Mouse (Mus musculus) adrenal gland (tissue): Measurements from ENCODE around the gene Itsn1.

ENCODE experiments used
- intact Hi-C: fragments of 180-260 bp; cut with DNase I; formaldehyde crosslinking; loops from one replicate; pipeline ENCODE4 v1.15.1; 2025

Itsn1 gene

DNA sequence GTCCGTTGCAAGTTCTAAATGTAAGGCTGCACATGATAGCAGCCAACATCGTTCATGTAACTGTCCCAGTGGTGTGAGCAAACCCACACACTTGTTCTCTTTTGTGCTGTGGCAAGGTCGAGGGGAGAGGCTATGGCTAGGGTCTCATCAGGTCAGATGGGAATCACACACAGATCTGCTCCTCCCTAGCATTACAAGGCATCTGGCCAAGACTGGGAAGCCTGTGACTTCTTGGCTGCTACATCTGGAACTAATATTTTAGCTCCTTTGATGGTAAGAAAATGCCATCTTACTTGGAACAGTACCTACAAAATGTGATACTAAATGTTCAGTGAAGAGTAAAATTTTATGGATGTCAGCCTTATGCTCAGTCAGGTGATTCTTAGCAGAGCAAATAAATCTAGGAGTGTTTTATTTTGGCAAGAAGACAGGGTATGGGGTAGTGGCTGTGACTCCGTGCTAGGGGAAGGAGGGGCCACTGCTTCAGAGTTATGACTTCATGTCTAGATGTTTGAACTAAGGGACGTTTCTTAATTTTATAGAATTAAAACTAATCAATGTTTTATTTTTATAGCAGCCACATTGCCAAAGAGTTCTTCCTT is 73.5 kb downstream of the Itsn1 start:
- intact Hi-C loops, result no loop called here

DNA sequence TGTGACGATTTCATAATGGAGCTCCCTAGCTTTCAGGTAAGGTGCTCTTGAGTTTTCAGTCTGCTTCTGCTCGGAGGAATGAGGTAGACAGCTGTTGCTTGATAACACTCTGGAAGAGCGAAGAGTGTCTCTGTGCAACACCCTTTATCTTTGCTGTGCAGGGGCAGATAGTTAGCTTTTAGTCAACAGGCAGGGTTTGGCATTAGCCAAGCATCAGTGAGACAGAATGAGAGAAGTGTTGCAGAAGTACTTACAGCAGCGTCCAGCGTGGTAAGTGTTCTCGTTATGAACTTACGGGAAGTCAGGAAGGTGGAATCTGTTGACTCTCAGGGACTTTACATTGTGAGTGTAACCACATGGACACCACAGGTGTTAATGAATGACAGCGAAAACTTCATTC is 75.3 kb downstream of the Itsn1 start:
- intact Hi-C loops, result no loop called here

DNA sequence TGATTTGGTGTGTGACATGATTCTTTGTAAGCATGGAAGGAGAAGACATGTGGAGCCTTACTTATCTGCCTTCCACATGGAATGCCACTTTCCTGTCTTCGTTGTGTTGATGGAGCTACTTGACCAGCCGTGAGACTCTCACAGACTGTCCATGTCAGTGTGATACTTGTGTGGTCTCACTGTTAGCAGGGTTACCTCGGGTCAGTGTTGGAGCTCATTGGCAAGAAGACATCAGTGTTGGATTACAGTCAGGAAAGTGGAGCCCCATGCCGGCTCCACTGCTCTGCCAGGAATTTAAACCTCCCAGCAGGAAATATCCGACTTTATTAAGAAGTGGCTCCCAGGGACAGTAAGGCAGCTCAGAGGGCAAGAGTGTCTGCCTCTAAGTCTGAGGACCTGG is 75.8 kb downstream of the Itsn1 start:
- intact Hi-C loops, result loop anchor here (5.0 kb wide), 1 partner anchor 78 kb away; the partner anchor contains the start of genes Cryzl1 and Itsn1

DNA sequence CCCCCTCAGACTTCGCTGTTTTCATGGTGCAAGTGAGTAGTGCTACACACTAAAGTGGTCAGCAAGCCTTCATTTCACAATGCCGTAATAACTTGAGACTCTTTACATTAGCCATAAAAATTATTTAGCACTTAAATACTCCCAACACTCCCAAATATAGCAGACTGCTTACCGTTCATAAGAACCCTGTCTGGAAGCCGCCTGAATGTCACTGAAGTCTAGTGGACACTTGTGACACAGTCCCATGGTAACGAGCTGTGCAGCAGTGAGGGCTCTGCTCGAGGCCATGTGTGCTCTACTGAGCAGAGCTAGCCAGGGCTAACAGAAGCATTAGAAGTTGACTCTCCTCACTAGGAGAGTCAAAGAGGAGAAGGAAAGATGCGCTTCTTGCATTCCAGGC is 81.2 kb downstream of the Itsn1 start:
- intact Hi-C loops, result no loop called here

DNA sequence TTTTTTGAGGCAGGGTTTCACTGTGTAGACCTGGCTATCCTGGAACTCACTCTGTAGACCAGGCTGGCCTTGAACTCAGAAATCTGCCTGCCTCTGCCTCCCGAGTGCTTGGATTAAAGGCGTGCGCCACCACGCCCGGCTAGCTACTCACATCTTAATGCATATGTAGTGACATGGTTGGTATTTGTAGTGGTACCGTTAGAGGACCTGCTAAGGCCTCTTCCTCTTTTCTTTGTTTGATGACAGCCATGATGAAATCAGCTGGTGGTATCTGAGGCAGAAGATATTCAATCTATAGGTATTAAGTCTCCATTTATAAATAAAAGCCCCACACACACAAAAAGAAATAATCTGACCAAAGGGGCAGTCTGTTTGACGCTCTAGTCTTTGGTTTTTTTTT is 82.3 kb downstream of the Itsn1 start:
- intact Hi-C loops, result no loop called here

DNA sequence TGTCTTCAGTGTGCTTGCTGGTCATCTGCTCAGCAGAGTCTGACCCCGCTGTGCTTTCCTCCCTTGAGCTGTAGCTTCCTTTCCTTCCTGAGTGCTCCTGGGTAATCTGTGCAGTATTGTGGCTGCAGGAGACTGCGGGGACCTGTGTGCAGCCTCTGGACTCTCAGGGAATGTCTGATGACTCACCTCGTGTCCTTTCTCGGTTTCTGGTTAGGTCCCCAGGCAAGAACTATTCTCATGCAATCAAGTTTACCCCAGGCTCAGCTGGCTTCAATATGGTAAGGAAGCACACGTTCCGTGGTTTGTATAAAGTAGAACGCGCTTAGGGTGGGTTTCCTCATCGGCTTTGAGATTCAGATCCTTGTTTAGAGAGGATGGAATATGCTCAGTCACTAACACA is 82.8 kb downstream of the Itsn1 start:
- intact Hi-C loops, result no loop called here

DNA sequence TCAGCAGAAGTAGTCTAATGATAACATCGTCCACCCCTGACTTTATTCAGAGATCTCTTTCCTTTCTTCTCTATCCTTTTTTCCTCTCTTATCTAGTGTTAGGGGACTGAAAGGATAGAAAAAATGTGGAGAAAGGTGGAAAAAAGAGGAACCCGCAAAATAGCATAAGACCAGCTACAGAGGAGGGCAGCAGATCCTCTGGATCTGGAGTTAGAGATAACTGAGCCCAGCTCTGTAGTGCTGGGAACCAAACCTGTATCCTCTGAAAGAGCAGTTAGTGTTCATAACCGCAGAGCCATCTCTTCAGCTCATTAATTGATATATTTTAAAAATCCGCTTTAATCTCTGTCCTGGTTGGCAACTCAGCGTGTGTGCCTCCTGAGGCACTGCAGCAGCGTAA is 84.5 kb downstream of the Itsn1 start:
- intact Hi-C loops, result no loop called here

DNA sequence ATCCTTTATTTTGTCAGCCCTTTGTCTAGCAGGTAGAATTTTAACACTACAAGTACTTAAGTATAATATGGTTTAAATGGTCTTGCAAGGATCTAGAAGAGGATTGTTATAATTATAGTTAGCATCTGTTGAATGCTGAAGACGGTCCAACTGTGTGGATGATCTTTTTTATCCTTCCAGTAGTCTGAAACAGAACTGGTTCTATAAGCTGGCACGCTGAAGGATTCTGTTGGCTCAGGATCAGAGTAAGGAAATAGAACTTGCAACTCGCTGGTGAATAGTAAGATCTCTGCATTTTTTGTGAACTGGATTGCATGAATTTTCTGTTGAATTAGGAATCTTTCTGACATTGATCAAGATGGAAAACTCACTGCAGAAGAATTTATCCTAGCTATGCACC is 86.0 kb downstream of the Itsn1 start:
- intact Hi-C loops, result no loop called here

DNA sequence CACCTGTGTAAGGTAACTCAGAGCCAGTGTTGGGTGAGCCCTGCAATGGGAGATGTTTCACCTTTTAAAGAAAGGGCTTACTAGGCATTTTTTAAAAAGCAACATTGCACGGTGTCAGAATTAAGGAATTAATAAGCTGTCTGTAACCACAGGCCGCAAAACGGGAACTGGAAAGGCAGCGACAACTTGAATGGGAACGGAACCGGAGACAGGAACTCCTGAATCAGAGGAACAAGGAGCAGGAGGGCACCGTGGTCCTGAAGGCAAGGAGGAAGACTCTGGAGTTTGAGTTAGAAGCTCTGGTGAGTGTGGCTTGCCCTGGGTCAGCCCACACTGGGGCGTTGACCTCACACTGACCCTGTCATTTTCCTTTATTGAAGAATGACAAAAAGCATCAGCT is 91.2 kb downstream of the Itsn1 start:
- intact Hi-C loops, result no loop called here

DNA sequence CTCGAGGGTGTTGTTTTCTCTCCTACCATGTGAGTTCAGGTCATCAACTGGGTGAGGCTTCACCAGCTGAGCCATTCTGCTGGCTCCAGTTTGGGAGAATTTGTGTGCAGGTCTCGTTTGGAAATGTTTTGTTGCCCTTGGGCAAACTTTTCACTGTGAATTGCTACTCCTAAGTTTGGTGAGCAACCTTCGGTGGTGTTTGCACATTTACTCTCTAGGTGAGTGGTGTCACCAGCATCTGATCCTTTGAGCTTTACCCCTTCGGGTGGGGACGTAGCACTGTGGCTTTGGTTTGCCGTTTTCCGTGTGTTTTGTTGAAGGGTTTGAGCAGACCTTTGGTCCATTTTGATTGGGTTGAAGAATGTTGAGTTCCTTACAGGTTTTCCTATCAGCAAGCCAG is 93.2 kb downstream of the Itsn1 start:
- intact Hi-C loops, result no loop called here

DNA sequence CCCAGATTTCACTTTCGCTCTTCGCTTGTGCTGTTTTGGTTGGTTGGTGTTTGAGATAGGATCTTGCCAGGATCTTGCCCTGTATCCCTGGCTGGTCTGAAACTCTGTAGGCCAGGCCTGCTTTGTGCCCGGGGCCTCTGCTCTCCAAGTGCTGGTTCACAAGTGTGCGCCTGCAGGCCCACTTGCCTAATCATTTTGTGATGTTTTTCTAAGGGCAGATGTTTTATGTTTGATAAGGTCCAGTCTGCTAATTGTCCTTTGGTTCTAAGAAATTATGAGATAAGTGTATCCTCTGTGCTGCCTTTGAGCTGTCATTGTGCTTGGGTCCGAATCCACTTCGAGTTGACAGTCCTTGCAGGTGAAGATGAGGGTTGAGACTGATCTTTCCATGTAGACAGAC is 93.7 kb downstream of the Itsn1 start:
- intact Hi-C loops, result no loop called here

DNA sequence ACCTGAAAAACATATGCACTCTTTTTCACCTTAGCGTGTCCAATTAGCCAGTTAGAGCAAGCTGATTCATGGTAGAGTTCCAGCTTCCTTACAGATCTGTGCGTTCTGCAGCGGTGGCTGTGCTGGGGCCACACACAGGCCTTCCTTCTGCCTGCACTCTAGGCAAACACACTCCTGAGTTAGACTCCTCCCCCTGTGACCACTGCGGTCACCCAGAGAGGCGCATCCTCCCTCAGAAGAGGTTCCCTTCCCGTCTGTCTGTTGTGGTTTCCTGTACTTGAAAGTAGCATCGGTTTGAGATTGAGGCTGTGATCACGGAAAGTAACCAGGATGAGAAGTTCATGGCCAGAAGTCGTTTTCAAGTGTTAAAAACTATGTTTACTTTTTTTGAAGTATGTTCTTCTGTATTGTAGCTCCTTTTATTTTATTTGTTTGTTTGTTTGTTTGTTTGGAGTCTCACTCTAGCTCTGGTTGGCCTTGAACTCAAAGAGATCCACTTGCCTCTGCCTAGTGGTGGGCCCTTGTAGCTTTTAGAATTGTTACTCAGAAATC is 96.8 kb downstream of the Itsn1 start:
- intact Hi-C loops, result no loop called here

DNA sequence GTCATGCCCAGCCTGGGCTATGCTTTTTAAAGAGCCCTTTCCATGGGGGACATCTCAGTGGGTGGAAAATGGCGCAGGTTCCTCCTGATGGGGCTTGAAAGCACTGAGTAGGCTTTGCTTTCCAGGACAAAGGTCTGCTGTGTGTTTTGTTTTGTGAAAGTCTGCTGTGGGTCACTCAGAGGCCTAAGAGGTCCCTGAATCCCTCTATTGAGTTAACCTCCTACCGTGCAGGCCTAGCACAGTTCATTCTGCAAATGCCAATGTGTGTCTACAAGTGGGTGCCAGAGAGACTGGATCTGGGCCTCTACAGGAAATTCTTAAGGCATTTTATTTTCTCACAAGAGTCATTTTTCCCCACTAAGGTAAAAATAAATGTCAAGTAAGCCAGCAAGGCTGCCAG is 97.8 kb downstream of the Itsn1 start:
- intact Hi-C loops, result no loop called here

DNA sequence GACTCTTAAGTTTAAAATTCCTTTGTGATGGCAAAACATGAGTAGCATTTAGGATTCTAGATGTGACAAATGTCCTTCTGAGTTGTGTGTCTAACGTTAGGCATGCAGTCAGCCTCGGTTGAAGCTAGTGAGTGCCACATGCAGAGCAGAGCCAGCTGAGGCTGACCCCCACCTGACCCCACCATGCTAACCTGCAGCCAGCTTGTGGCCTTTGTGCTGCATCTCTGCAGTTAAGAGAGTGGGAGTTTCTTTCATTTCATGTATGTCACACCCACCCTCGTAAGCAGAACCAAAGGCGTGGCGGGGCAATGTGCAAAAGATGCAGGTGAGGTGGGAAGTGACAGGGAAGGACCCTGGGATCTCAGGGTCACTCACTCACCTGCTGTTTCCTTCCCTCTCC is 98.4 kb downstream of the Itsn1 start:
- intact Hi-C loops, result no loop called here

DNA sequence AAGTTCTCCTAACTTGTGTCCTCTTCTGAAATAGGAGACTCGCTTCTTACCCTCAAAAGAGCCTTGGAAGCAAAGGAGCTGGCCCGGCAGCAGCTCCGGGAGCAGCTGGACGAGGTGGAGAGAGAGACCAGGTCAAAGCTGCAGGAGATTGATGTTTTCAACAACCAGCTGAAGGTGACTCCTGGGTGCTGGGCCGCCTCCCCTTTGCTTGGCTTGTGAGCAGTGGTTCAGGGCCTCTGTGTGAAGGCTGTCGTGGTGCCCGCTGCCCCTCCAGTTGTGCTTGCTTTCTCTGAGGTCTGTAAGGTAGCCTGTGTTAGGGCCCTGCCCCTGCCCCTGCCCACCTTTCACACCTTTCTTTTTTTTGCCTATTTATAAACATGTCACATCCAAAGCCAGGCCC is 99.1 kb downstream of the Itsn1 start:
- intact Hi-C loops, result no loop called here

DNA sequence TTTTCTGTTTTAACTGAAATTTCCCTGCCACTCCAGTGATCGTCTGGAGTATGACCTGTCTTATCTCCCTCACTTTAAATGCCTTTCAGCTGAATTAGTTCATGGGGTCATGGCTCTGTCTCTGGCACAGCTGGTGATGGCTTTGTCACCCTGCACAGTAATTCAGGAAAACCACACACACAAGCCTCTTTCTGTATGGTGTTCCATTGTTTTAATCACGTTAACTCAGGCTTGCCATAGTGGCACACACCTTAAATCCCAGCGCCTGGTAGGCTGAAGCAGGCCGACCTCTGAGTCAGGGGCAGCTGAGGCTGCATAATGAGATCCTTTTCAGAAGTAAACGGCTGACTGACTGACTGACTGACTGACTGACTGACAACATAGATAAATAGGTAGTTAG is 99.5 kb downstream of the Itsn1 start:
- intact Hi-C loops, result no loop called here

DNA sequence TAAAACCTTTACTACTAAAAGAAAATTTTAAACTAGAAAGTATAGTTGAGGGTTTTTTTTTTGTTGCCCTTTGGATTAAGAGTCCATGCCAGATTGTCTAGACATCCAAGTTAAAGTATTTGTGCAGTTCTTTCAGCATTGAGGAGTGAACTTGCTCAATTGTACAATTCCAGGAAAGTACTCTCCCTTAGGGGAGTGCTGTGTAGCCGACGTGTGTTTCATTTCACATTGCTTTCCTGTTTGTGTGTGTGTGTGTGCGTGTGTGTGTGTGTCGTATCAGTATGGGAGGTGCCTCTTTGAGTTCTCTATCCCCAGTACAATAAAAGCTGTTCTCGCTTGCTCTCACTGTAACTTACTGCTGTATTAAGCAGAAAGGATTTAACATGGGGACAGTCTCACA is 100.0 kb downstream of the Itsn1 start:
- intact Hi-C loops, result no loop called here

DNA sequence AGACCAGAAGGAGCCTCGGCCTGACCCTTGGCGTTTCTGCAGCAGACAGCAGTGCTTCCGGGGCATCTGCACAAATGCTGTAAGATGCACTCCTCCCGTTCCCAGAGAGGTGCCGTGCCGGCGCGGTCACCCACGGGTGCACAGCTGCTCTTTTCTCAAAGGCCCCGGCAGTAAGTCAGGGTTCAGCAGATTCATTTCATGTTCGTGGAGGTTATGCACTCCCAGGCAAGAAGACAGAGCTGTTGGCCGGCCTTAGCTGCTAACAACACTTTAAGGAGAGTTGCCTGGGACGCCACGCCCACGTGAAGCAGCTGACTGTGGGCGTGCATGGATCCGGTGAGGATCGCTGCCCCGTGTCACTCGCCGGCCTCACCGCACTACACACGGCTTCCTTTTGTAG is 101.2 kb downstream of the Itsn1 start:
- intact Hi-C loops, result no loop called here

DNA sequence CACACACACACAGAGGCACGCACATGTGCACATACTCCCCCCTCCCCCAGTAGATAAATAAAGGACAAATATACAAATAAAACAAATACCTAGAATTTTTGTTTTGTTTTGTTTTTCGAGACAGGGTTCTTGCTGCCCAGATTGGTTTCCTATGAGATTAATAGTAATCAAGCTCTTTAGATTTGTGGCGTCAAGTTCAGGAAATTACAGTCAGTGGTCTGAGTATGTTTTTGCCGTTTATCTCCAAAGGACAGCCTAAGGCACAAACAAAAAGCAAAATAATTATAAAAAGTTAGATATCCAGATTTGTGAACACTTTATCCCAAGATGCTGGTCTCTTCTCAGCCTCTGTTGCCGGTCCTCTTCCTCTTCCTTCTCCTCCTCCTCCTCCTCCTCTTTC is 104.0 kb downstream of the Itsn1 start:
- intact Hi-C loops, result no loop called here

DNA sequence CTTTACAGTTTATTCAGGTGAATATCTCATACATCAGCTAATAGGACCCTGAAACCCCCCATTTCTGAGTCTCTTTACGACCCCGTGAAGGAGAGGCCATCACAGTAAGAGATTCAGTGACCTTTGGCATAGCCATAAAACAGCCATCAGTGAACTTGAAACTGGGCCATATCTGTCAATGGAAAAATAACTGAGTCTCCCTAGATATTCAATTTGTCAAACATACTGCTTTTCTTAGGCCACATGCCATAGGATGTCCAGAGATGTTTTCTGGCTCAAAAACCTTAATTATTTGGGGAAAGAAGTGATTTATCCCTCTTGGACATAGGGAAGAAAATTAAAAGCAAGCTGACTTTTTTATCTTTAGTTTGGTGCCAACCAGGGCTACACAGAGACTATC is 104.5 kb downstream of the Itsn1 start:
- intact Hi-C loops, result no loop called here

DNA sequence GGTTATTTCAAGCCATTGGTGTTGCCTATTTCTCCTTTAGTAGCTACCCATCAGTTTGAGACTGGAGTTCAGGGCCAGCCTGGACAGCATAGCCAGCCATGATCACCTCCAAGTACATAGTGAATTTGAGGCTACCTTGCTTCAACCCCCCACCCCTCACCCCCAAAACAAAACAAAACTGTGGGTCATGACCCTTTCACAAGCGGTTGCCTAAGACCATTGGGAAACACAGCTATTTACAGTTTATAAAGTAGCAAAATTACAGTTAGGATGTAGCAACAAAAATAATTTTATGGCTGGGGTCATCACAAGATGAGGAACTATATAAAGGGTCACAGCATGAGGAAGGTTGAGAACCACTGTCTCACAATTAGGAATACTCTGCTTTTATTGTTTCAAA is 104.9 kb downstream of the Itsn1 start:
- intact Hi-C loops, result no loop called here

DNA sequence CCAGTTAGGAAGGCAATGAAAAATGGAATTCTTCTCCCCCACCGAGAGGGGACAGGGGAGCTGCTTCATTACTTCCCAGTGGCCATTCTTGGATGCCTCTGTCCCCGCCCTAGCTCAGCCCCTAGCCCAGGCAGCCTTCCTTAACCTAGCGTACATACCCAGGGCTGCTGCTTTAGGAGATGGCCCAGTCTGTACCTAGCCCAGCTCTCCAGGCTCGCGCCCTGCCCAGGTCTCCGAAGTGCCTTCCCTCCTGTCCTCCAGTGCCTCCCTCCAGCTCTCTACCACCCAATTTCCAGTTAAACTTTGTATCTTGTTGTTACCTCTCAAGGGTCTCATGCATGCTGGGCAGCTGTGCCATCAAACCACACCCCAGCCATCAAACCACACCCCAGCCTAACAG is 106.7 kb downstream of the Itsn1 start:
- intact Hi-C loops, result no loop called here

DNA sequence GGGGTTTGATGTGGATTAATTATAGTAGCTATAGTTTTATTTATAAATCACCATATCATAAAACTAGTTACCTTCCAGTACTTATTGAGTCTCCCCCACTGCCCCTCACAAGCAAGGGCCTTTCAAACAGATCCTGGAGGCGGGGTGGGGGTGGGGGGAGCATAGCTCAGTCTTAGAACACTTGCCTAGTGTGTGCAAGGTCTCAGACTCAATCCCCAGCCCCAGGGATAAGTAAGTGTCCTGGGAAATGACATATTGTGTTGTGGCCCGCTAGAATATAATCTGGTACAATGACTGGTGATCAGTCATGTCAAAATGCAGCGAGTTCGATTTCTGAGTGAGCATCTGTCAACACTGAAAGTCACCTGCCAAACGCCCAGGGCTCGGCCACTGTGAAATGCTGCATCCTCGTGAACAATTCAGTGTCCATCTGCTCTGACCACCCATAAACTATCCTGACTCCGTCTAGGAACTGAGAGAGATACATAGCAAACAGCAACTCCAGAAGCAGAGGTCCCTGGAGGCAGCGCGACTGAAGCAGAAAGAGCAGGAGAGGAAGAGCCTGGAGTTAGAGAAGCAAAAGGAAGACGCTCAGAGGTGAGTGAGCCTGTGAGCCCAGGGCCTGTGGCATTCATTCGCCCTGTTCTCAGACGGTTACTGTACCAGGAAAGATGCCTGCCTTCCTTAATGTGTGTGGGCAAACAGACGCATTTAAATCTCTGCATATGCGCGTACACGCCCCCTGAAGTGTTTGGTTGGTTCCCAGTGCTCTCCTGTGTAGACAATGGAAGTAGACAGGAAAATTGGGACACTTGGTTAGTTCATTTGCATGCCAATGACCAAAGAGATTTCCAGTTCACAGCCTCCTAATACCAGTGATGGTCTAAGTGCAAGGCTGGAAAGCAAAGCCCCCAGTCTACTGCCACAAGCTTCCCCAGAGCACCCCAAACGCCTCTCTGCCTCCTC is 107.8 kb downstream of the Itsn1 start:
- intact Hi-C loops, result no loop called here
